Mouse (Mus musculus) bone marrow, adult 2 months (tissue): ENCODE results near the gene Gp1ba.

ENCODE experiments used
- CTCF ChIP-seq: fragments of 200-500 bp; IDR thresholded peaks from 2 replicates; pipeline ENCODE4 v1.5.1; 2011; ENCODE audit warnings: low read length, control low read depth; ENCODE audit not compliant: control insufficient read depth, insufficient read depth
- POLR2A ChIP-seq: fragments of 200-500 bp; IDR thresholded peaks from 2 replicates; pipeline ENCODE4 v1.6.1; 2011; ENCODE audit warnings: low read depth, mild to moderate bottlenecking, control low read depth, low read length, borderline replicate concordance; ENCODE audit not compliant: control insufficient read depth

- TF ChIP-seq POLR2A (no peak), CTCF (no peak)
Measured at GRCm38 (mm10) chr11:70644564-70645103, 5.7 kb downstream of the Gp1ba start.
